Mouse (Mus musculus) myocyte (in vitro differentiated cells): ENCODE measurements around the gene Nipbl.

Source experiments
- E2F4 ChIP-seq: IDR thresholded peaks from one replicate; pipeline ENCODE4 v1.6.1; 2011; ENCODE audit warnings: mild to moderate bottlenecking, control low read depth, moderate library complexity; ENCODE audit not compliant: insufficient read depth
- MYOD1 ChIP-seq, 3 experiments: IDR thresholded peaks; one replicate each; pipeline ENCODE4 v1.6.1; 2011; ENCODE audit warnings: control low read depth in 2 of 3, low read depth in 2 of 3, mild to moderate bottlenecking in 2 of 3, moderate library complexity in 1 of 3; ENCODE audit not compliant: insufficient read length in 2 of 3, control insufficient read depth in 1 of 3
- MYOG ChIP-seq, 3 experiments: IDR thresholded peaks; one replicate each; pipeline ENCODE4 v1.6.1; 2011; ENCODE audit warnings: control low read depth in 2 of 3, low read depth in 2 of 3, mild to moderate bottlenecking in 2 of 3; ENCODE audit not compliant: insufficient read length in 2 of 3, control insufficient read depth in 1 of 3, insufficient read depth in 1 of 3
- POLR2A ChIP-seq: IDR thresholded peaks from one replicate; pipeline ENCODE4 v1.6.1; 2011; ENCODE audit warnings: low read depth, mild to moderate bottlenecking, control low read depth, moderate library complexity; ENCODE audit not compliant: insufficient read length
- POLR2AphosphoS2 ChIP-seq: IDR thresholded peaks from one replicate; pipeline ENCODE4 v1.6.1; 2011; ENCODE audit warnings: low read depth, control low read depth; ENCODE audit not compliant: insufficient read length
- TCF12 ChIP-seq: IDR thresholded peaks from one replicate; pipeline ENCODE4 v1.6.1; 2011; ENCODE audit warnings: mild to moderate bottlenecking, control low read depth; ENCODE audit not compliant: poor library complexity, insufficient read depth, severe bottlenecking
- USF1 ChIP-seq: IDR thresholded peaks from one replicate; pipeline ENCODE4 v1.6.1; 2011; ENCODE audit warnings: low read depth, mild to moderate bottlenecking, control low read depth, moderate library complexity

GRCm38 (mm10) chr15:8411873-8412272, 32.4 kb downstream of the Nipbl start:
- TF ChIP-seq USF1 (no peak), E2F4 (no peak), TCF12 (no peak), POLR2A (no peak), MYOG (IDR thresholded peaks at IDR 0.05; ENCODE audit: control insufficient read depth in 1 of 3, insufficient read depth in 1 of 3, insufficient read length in 2 of 3, low read depth in 2 of 3) (no peak), POLR2AphosphoS2 (no peak), MYOD1 (IDR thresholded peaks at IDR 0.05; ENCODE audit: control insufficient read depth in 1 of 3, insufficient read length in 2 of 3, low read depth in 2 of 3) (no peak)
